Mouse (Mus musculus) CH12.LX (cell line): Measurements from ENCODE around the gene Lzts2. TPM values are rescaled to one million over a fixed set of nuclear protein-coding genes. Genes with fewer than 3 reads are reported as not detected.

Source experiments
- DNase-seq: peaks from one replicate; pipeline ENCODE4 v3.0.0-alpha.2; 2013; ENCODE audit errors: extremely low read depth
- H3K27ac ChIP-seq: 2 replicates; pipeline ENCODE4 v1.5.1; 2012; ENCODE audit warnings: low read depth, mild to moderate bottlenecking, control low read depth, moderate library complexity; ENCODE audit not compliant: insufficient read depth
- H3K27me3 ChIP-seq: replicated peaks from 2 replicates; pipeline ENCODE3; 2012; ENCODE audit warnings: inconsistent platforms
- H3K36me3 ChIP-seq, 2 experiments: replicated peaks in 1 of 2; 2 replicates each; pipeline versions ENCODE3 to v1.6.1; 2012; ENCODE audit warnings: inconsistent platforms in 1 of 2, low read length in 1 of 2, mild to moderate bottlenecking in 1 of 2, mixed read lengths in 1 of 2, moderate library complexity in 1 of 2; ENCODE audit not compliant: control insufficient read depth in 1 of 2, insufficient read depth in 1 of 2
- H3K4me1 ChIP-seq, 2 experiments: 2 replicates each; pipeline ENCODE4 v1.6.1; 2012; ENCODE audit warnings: inconsistent platforms in 1 of 2, moderate library complexity in 1 of 2; ENCODE audit not compliant: insufficient read depth in 2 of 2, control insufficient read depth in 1 of 2
- H3K4me2 ChIP-seq: 2 replicates; pipeline ENCODE4 v1.6.1; 2012; ENCODE audit warnings: low read depth, mild to moderate bottlenecking, control low read depth; ENCODE audit not compliant: poor library complexity, insufficient read depth, severe bottlenecking
- H3K4me3 ChIP-seq, 3 experiments: fragments of 150-350 bp in 1 of 3; sonication (generic) in 1 of 3; replicated peaks in 1 of 3; 2 replicates each; pipeline versions ENCODE3 to v1.5.1; 2011 to 2012; ENCODE audit warnings: low read depth in 2 of 3, low read length in 2 of 3, mild to moderate bottlenecking in 2 of 3, moderate library complexity in 2 of 3, control low read depth in 1 of 3, improper control_type of control experiment in 1 of 3, inconsistent platforms in 1 of 3, mixed read lengths in 1 of 3; ENCODE audit not compliant: poor library complexity in 1 of 3
- H3K79me2 ChIP-seq: replicated peaks from 2 replicates; pipeline ENCODE4 v1.6.1; 2012; ENCODE audit warnings: mild to moderate bottlenecking, moderate library complexity; ENCODE audit not compliant: control insufficient read depth, poor library complexity, insufficient read depth, severe bottlenecking; ENCODE audit errors: extremely low read depth
- H3K9ac ChIP-seq: 2 replicates; pipeline ENCODE4 v1.6.1; 2012; ENCODE audit warnings: low read depth, mild to moderate bottlenecking, control low read depth, moderate library complexity; ENCODE audit not compliant: insufficient read depth
- H3K9me3 ChIP-seq: replicated peaks from 2 replicates; pipeline ENCODE3; 2012; ENCODE audit warnings: low read length, inconsistent platforms, mixed read lengths
- BHLHE40 ChIP-seq: IDR thresholded peaks from 2 replicates; pipeline ENCODE4 v1.6.1; 2011; ENCODE audit warnings: mild to moderate bottlenecking, low read depth, low read length, improper control_type of control experiment
- CHD1 ChIP-seq: IDR thresholded peaks from 2 replicates; pipeline ENCODE4 v1.6.1; 2012; ENCODE audit warnings: low read depth, low read length, improper control_type of control experiment, inconsistent platforms
- CTCF ChIP-seq, 2 experiments: IDR thresholded peaks in 1 of 2; conservative IDR thresholded peaks in 1 of 2; 2 replicates each; pipeline ENCODE4 v1.5.1; 2011 to 2012; ENCODE audit warnings: low read depth in 2 of 2, low read length in 2 of 2, improper control_type of control experiment in 1 of 2, inconsistent platforms in 1 of 2, mild to moderate bottlenecking in 1 of 2, moderate library complexity in 1 of 2
- EP300 ChIP-seq: IDR thresholded peaks from 2 replicates; pipeline ENCODE4 v1.6.1; 2011; ENCODE audit warnings: low read length, improper control_type of control experiment
- ETS1 ChIP-seq: conservative IDR thresholded peaks from 2 replicates; pipeline ENCODE4 v1.6.1; 2012; ENCODE audit warnings: low read depth, mild to moderate bottlenecking, inconsistent platforms, low read length, improper control_type of control experiment, moderate library complexity
- MAZ ChIP-seq: IDR thresholded peaks from 2 replicates; pipeline ENCODE4 v1.6.1; 2012; ENCODE audit warnings: low read depth, mild to moderate bottlenecking, inconsistent platforms, low read length, improper control_type of control experiment, moderate library complexity
- MEF2A ChIP-seq: IDR thresholded peaks from 2 replicates; pipeline ENCODE4 v1.6.1; 2014; ENCODE audit warnings: low read depth, mild to moderate bottlenecking, inconsistent platforms, low read length, improper control_type of control experiment, borderline replicate concordance
- MXI1 ChIP-seq: IDR thresholded peaks from 2 replicates; pipeline ENCODE4 v1.6.1; 2011; ENCODE audit warnings: mild to moderate bottlenecking, low read depth, low read length, improper control_type of control experiment
- MYC ChIP-seq: IDR thresholded peaks from 2 replicates; pipeline ENCODE4 v1.6.1; 2011; ENCODE audit warnings: low read depth, mild to moderate bottlenecking, improper control_type of control experiment, low read length
- NRF1 ChIP-seq: IDR thresholded peaks from 2 replicates; pipeline ENCODE4 v1.6.1; 2014; ENCODE audit warnings: low read depth, mild to moderate bottlenecking, inconsistent platforms, low read length, improper control_type of control experiment, moderate library complexity
- PAX5 ChIP-seq: IDR thresholded peaks from 2 replicates; pipeline ENCODE4 v1.6.1; 2012; ENCODE audit warnings: low read length, inconsistent platforms, mixed read lengths
- POLR2A ChIP-seq: IDR thresholded peaks from 2 replicates; pipeline ENCODE4 v1.6.1; 2011; ENCODE audit warnings: low read depth, mild to moderate bottlenecking, improper control_type of control experiment, low read length
- POLR2AphosphoS2 ChIP-seq: IDR thresholded peaks from 2 replicates; pipeline ENCODE4 v1.6.1; 2011; ENCODE audit warnings: low read depth, low read length, improper control_type of control experiment
- RAD21 ChIP-seq: IDR thresholded peaks from 2 replicates; pipeline ENCODE4 v1.6.1; 2011; ENCODE audit warnings: low read depth, mild to moderate bottlenecking, low read length, improper control_type of control experiment, moderate library complexity
- SMC3 ChIP-seq: IDR thresholded peaks from 2 replicates; pipeline ENCODE4 v1.6.1; 2011; ENCODE audit warnings: low read depth, low read length, improper control_type of control experiment
- TBP ChIP-seq: conservative IDR thresholded peaks from 2 replicates; pipeline ENCODE4 v1.6.1; 2011; ENCODE audit warnings: low read depth, low read length, improper control_type of control experiment
- USF1 ChIP-seq: IDR thresholded peaks from 2 replicates; pipeline ENCODE4 v1.6.1; 2014; ENCODE audit warnings: low read depth, mild to moderate bottlenecking, inconsistent platforms, low read length, improper control_type of control experiment
- ZC3H11A ChIP-seq: IDR thresholded peaks from 2 replicates; pipeline ENCODE4 v1.6.1; 2012; ENCODE audit warnings: low read depth, mild to moderate bottlenecking, inconsistent platforms, low read length, improper control_type of control experiment
- ZKSCAN1 ChIP-seq: IDR thresholded peaks from 2 replicates; pipeline ENCODE4 v1.6.1; 2012; ENCODE audit warnings: low read depth, inconsistent platforms, low read length, improper control_type of control experiment, borderline replicate concordance
- ZMIZ1 ChIP-seq: IDR thresholded peaks from 2 replicates; pipeline ENCODE4 v1.6.1; 2012; ENCODE audit warnings: low read depth, mild to moderate bottlenecking, inconsistent platforms, low read length, improper control_type of control experiment
- ZNF384 ChIP-seq: IDR thresholded peaks from 2 replicates; pipeline ENCODE4 v1.6.1; 2012; ENCODE audit warnings: low read depth, low read length, improper control_type of control experiment, inconsistent platforms
- dilution Hi-C: fragments of 300-500 bp; cut with MboI; formaldehyde crosslinking; loops from 2 replicates; pipeline ENCODE4 v1.14.3; 2020; ENCODE audit warnings: low sequenced_read_pairs; ENCODE audit not compliant: extremely low pct_unique_long_range_greater_than_20kb, extremely low pct_ligation_motif_present
- in situ Hi-C: fragments of 300-500 bp; cut with MboI; formaldehyde crosslinking; loops from 3 replicates; pipeline ENCODE4 v1.14.3; 2019; ENCODE audit warnings: low sequenced_read_pairs, low pct_ligation_motif_present, low pct_unique_long_range_greater_than_20kb, mixed read lengths
- polyA plus RNA-seq: library from polyadenylated mRNA; unstranded; fragments of >175 nt; gene quantifications from 2 replicates; pipeline ENCODE4 v1.2.1, GENCODE M21; 2012; ENCODE audit warnings: low read depth; ENCODE audit not compliant: insufficient read length
- total RNA-seq, 2 experiments: library from RNA; depleted of rRNA; stranded (reverse); fragments of 300-350 nt in 1 of 2; fragments of >200 nt in 1 of 2; gene quantifications; 2 replicates each; pipeline ENCODE4 v1.2.3; 2012 to 2014

The Lzts2 gene
- total and polyA plus RNA-seq, 3 experiments, result 0.68 to 22.1 (median 2.2) TPM

- Histone ChIP-seq H3K4me2 (no peak overlapping the region), H3K9ac (no peak overlapping the region), H3K4me1 (peaks cover 0 to 5% of the 10 kb centered on the region in 2 experiments; a peak in 2 of 4 replicates), H3K9me3 (no peaks in the 10 kb centered on the region), H3K27ac (no peak overlapping the region), H3K79me2 (no peaks in the 10 kb centered on the region), H3K27me3 (peaks cover 4% of the 10 kb centered on the region), H3K36me3 (no peaks in the 10 kb centered on the region), H3K4me3 (no peak overlapping the region)
- dilution Hi-C loops (no loop called here), in situ Hi-C loops (no loop called here)
- no peak for DNase-seq
- peak; percentile 77 for TF ChIP-seq TBP
- no peak for TF ChIP-seq ZMIZ1
Measured at GRCm38 (mm10) chr19:45067758-45068510, 53.7 kb downstream of the Lzts2 start.

GRCm38 (mm10) chr19:45073871-45074542, 59.8 kb downstream of the Lzts2 start:
- in situ Hi-C loops (no loop called here), dilution Hi-C loops (no loop called here)
- Histone ChIP-seq H3K27ac (peak overlapping the region; percentile 96; the same call in 1 of the 2 replicates), H3K27me3 (peaks cover 34% of the 10 kb centered on the region), H3K9me3 (no peaks in the 10 kb centered on the region), H3K9ac (peak overlapping the region; percentile 92), H3K36me3 (no peaks in the 10 kb centered on the region), H3K4me2 (peak overlapping the region; percentile 33), H3K79me2 (no peaks in the 10 kb centered on the region), H3K4me3 (peak overlapping the region; percentile 64 to 74 (median 65)), H3K4me1 (peaks cover 2 to 31% of the 10 kb centered on the region in 2 experiments; a peak in 2 of 4 replicates)
- peak; percentile 68; the same call in 1 of the 2 replicates for TF ChIP-seq MYC
- TF ChIP-seq EP300, result no peak
- TF ChIP-seq CTCF (conservative IDR thresholded peaks at IDR 0.05 in 1 of 2, IDR thresholded peaks at IDR 0.05 in 1 of 2; ENCODE audit: low read depth in 2 of 2, low read length in 2 of 2), result peak; percentile 76 to 85
- peak; percentile 66 for TF ChIP-seq RAD21
- TF ChIP-seq BHLHE40, result peak; percentile 73
- TF ChIP-seq SMC3, result peak; percentile 63
- peak; percentile 87 for DNase-seq

GRCm38 (mm10) chr19:45074580-45075322, 60.5 kb downstream of the Lzts2 start, which contains the start of gene Kazald1:
Gene Kazald1 (plus strand): TSS chr19:45075241.
- Histone ChIP-seq H3K27me3 (peaks cover 40% of the 10 kb centered on the region), H3K9ac (peak within 1 kb of the TSS; percentile 92), H3K4me3 (peak within 1 kb of the TSS; percentile 64 to 74 (median 65)), H3K4me1 (peaks cover 2 to 31% of the 10 kb centered on the region in 2 experiments; a peak in 2 of 4 replicates), H3K27ac (peak within 1 kb of the TSS; percentile 96), H3K79me2 (no peaks in the 10 kb centered on the region), H3K36me3 (no peaks in the 10 kb centered on the region), H3K9me3 (peaks cover 2% of the 10 kb centered on the region), H3K4me2 (peak within 1 kb of the TSS; percentile 88)
- dilution Hi-C loops (no loop called here), in situ Hi-C loops (no loop called here)
- peak; percentile 92 for DNase-seq
- TF ChIP-seq ZNF384 (no peak), POLR2A (peak; percentile 86), CHD1 (no peak), ETS1 (no peak), MAZ (0 out of 2 replicates have a peak, but pooled peaks have one; percentile 4), CTCF (conservative IDR thresholded peaks at IDR 0.05 in 1 of 2, IDR thresholded peaks at IDR 0.05 in 1 of 2; ENCODE audit: low read depth in 2 of 2, low read length in 2 of 2) (no peak), ZC3H11A (no peak), MXI1 (no peak; the same call in 1 of the 2 replicates), USF1 (no peak), POLR2AphosphoS2 (no peak; the same call in 1 of the 2 replicates), NRF1 (peak; percentile 90), MEF2A (no peak), ZKSCAN1 (no peak), PAX5 (no peak), ZMIZ1 (no peak), RAD21 (no peak)
